Mouse (Mus musculus) E14TG2a.4 (cell line): Measurements from ENCODE around the gene Dmrta2.

Experiments used
- CTCF ChIP-seq: conservative IDR thresholded peaks from 2 replicates; pipeline ENCODE4 v1.5.1; 2014; ENCODE audit warnings: low read length
- NANOG ChIP-seq: IDR thresholded peaks from 2 replicates; pipeline ENCODE4 v1.6.1; 2014; ENCODE audit warnings: borderline replicate concordance, low read length, mixed read lengths
- POU5F1 ChIP-seq: IDR thresholded peaks from 2 replicates; pipeline ENCODE4 v1.6.1; 2014; ENCODE audit warnings: low read length, borderline replicate concordance

DNA sequence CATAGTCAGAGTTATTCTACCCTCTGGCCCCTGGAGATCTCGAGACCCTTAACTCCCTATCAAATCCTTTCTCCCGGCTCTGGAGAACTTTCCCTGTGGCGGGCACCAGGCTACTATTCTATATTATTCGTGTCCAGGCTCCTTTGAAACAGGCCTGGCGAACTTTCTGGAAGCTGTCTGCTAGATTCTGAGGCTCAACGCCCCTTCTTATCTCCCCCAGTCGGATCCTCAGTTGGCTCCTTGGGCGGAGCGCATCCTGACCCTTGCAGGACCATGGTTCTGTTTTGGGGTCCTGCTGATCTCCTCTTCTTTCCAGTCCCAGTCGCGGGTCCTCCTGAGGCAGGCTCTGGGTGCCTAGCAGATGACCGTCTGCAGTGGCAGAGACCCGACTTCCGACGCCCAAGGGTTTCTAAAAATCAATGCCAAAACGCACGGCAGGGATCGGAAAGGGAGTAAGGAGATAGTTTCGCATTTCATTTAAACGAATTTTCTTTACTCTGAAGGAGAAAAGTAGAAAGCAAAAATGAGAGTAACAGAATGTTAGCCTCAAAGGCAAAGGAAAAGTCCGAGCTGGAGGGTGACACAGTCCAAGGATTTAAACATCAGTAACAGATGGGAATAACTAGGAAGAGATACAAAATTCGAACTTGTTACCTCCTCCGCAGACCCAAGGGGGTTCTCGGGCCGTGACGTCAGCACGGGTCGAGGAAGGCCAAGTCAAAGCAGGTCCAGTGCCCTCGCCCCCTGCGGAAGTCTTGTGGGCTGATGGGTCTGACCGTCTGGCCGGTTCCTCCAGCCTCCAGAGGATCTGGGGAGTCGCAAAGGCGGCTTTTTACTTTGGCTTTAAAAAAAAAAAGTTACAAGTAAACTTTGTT lies 1.3 kb upstream of the Dmrta2 start:
- TF ChIP-seq CTCF (no peak), POU5F1 (no peak), NANOG (no peak)
